Mouse (Mus musculus): ENCODE results near the gene Manf. TPM values are rescaled to one million over a fixed set of nuclear protein-coding genes. Genes with fewer than 3 reads are reported as not detected.

The Manf gene
- polyA plus RNA-seq, 1 experiment = 43.7 TPM

DNA sequence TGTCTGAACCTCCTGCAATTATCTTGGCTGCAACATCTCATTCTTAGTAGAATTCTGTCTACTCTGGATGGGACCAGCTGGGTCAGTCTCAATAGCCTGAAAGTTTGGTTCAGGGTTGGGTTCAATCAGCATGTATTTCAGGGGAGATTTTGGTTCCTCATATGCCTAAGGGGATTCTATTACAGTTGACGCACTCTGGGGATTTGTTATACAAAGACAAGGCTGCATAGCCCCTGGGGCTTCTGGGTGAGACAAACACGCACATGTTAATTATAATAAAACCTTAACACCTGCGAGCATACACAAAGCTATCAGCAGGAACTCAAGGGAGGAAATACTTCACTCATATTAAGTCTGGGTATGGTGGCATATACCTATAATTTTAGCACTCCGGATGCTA is 85.3 kb downstream of the Manf start:
- WGBS = 79% methylated on average over 4 of the region's 4 CpGs

DNA sequence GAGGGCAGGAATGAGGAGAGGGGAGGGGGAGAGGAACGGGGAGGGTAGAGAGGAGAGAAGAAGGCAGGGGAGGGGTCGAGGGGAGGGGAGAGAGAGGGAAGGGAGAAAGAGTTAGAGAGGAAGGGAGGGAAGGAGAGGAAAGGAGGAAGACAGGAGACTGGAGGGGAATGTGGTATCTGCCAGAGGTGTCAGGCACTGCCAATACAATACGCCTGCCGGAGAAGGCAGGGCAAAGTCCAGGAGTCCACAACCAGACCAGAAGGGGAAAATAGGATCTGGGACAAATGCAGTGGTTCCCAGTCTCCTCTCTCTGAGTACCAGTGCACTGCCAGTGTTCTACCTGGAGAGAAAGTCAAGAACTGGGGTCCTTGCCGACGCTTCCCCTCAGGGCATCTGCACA is 100.9 kb downstream of the Manf start:
- no peak for DNase-seq (ENCODE audit: low read depth, low spot score)
- WGBS = 47% methylated on average over 6 of the region's 6 CpGs

More for the DNA sequence above, 85.3 kb downstream of the Manf start:
- DNase-seq (ENCODE audit: low read depth, low spot score) = no peak

DNA sequence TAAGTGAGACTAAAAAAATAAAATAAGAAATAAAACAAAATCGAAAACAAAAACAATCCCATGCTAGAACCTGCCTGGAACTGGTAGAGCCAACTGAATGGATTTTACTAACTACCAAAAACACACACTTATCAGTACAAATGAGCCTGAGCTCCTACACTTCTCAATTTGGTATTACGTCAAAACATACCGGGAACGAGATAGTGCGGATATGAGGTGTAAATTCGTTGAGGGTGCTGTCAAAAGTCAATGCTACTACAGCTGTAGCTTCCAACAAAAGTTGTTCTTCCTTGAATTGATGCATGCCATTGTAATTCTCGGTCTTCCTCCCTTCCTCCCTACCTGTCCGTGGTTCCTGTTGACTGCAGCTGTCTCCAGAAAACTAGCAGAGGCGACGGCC is 102.4 kb downstream of the Manf start:
- DNase-seq (ENCODE audit: low read depth, low spot score) = no peak
- 6% methylated on average over 10 of the region's 10 CpGs for WGBS

DNA sequence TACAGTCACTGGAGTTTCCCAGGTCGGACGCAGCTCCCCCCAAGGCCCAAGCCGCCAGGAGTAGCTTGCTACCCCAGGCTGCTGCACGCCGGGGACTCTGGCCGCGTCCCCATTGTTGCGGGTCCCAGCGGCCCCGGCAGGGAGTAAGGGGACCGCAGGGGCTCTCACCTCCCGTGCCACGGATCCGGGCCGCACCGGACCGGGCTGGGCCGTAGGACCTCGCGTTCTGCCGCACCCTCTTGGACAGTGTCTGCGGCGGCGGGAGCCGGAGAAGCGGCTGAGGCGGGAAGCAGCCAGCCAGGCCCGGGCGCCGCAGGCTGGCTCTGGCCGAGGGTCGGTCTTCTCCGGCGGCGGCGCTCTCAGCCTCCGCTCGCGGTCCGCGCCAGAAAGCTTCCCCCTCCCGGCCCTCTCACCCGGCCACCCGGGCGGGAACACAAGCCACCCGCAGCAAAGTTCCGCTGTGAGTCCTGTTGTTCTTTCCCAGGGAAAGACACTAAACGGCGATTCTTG is 102.9 kb downstream of the Manf start, which contains the start of gene Rad54l2:
Gene Rad54l2, minus strand, starts transcription at position 383 of the 510 bp plus-strand sequence.
- under 1% methylated on average over 49 of the region's 49 CpGs for WGBS
- peak; percentile 54 for DNase-seq (ENCODE audit: low read depth, low spot score)

Other genes starting within 250 kb of the Manf start
- gene Grm2, start 235.9 kb downstream of the Manf start, polyA plus RNA-seq (2012; rRNA removed) = 0.16 and 0.25 TPM in 2 replicates
- 65.6 and 68.0 TPM in 2 replicates for gene Tex264, start 206.1 kb downstream of the Manf start, polyA plus RNA-seq (2012; rRNA removed)
- 7.4 and 15.6 TPM in 2 replicates for gene Rad54l2, start 102.8 kb downstream of the Manf start, polyA plus RNA-seq (2012; rRNA removed)
- gene Dcaf1, start 70.1 kb downstream of the Manf start, polyA plus RNA-seq (2012; rRNA removed) = 9.3 and 13.1 TPM in 2 replicates
- 9.3 and 10.0 TPM in 2 replicates for gene Rbm15b, start 4.6 kb downstream of the Manf start, polyA plus RNA-seq (2012; rRNA removed)